Mouse (Mus musculus): ENCODE data around the gene Ociad1.
A peak's percentile ranks its signal among the peaks of the same experiment; 100 is the strongest.

Ociad1 gene

DNA sequence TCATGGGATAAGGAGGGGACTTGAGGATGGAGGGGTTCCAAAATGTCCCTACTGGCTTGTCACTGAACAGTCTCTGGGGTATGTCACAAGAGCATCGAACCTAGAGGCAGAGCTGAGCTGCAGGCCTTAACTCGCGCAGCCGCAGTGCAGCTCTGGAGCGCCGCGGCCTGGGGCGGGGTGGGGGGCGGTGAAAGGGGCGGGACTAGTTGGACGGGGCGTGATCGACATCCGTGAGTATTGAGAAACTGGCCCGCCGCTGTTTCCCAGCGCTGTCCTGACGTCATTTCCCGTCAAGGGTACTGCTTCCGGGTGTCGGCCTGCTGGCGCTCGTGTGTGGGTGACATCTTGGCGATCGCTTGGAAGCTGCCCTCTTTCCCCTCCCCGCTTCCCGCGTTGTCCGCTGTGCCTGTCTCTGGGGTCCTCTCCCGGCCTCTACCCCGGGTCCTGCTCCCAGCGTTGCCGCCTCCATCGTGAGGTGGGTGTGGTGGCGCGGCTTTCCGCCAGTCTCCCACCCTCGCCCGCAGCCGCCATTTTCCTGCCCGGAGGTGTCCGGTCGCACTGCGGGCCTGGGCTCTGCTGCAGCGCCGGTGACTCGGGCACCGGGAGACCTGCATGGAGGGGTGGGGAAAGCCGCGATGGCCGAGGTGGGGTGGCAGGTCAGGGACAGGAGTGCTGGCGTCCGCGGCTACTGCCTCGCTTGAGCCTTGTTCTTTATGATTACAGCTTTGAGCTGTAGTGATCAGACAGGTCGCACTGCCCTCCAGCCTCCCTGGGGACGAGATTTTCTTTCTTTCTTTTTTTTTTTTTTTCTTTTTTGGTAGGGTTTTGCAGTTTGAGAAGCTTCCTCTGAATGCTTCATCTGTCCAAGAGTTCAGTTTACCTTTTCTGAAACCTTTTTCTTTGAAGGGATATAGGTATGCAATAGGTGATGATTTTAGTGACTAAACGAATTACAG is at the start of gene Ociad1:
Gene Ociad1, plus strand, starts transcription at position 283 of the 956 bp plus-strand sequence.
- DNase-seq = peak; percentile 97

DNA sequence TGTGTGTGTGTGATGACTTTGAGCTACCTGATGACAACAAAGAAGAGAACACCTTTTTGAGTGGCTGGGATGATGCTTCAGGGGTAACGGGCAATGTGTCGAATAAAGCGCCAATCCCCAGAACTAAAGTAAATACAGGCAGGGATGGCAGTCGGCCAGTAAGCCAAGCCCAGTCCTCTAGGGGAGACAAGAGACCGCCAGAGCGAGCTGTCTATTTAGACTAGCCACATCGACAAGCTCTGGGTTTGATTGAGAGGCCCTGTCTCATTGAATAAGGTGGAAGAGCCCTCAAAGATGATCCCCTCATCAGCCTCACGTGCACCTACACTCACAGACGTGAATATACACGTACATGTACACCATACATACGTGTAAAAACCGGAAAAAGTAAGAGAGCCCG is 48.2 kb upstream of the Ociad1 start:
- peak; percentile 79 for DNase-seq

DNA sequence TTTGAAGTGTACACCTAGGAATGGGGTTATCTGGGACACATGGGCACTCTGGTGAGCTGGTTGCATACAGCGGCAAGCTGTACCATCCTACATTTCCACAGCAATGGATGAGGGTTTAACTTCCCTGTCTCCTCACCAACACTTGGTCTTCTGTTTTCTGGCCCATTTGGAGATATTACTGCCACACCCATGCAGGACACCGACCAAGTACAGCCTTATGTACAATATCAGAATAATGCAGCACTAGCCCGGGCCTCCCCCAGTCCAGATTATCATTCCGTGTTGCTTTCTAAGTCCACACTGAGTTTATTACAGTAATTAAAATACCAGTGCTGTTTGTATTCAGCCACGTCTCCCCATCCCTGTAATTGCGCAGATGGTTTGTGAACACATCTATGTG is 46.2 kb upstream of the Ociad1 start:
- no peak for DNase-seq

DNA sequence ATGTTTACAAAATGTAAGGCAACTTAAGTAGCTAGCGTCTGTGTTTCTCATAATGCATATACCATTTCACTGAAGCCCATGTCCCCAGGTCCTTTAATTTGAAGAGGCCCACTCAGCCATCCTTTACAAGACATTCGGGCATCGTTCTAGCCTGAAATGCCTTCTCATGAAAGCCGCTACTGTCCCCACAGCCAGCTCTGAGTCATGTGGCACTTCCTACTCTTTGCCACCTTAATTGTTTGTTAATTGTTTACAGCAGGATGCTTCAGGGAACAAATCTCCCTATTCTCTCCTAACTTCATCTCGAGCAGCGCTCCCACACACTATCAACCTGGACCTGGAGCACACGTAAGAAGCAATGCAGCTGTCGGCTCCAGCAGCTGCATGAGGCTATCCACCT is 44.4 kb upstream of the Ociad1 start:
- no peak for DNase-seq

DNA sequence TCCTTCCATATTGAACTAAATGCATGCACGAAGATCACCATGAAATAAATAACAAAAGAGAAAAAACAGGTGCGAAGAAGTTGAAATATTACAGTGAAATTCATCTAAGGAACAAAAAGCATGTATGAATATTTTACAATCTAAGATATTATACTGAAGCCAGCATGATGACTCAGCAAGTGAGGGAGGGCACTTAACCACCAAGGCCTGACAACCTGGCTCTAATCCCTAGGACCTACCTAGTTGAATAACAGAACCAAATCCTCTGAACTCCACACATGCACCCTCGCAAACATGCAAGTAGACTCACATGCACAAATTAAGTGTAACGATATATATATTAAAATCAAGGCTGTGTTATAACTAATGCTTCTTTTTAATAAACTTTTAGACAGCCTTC is 43.2 kb upstream of the Ociad1 start:
- DNase-seq = no peak

DNA sequence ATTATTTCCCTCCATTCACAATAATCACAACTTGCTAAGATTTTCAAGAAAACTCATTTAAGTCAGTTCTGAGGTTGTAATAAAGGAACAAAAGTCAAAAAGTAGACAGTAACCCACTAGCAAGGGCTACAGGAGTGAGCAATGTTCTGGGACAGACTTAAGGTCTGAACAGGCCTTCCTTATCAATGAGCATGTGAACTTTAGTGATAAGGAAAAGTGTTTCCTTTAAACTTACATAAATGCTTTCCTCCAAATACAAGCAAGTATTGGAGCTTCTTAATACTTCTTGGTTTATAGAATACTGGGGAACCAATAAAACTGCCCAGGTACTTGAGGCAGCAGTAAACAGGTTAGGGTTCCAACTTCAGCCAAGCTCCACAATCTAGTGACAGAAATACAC is 39.8 kb upstream of the Ociad1 start:
- DNase-seq = no peak

DNA sequence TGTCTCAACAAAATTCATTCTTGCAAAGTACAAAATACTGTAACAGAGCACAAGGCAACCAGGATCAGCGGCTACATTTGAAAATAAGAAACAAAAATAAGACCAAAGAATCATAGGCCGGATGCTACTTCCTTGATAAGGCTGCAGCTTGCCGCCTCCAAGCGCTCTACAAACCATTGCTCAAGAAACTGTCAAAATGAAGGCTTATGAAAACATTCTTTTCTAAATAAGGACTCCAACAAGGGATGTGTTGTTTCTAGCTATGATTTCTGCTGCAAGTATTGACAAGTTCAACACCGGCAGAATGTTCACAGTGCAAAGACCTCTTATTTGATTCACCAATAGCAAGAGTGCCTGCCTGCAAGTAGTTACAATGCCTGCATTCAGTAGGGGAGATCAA is 37.9 kb upstream of the Ociad1 start:
- no peak for DNase-seq

DNA sequence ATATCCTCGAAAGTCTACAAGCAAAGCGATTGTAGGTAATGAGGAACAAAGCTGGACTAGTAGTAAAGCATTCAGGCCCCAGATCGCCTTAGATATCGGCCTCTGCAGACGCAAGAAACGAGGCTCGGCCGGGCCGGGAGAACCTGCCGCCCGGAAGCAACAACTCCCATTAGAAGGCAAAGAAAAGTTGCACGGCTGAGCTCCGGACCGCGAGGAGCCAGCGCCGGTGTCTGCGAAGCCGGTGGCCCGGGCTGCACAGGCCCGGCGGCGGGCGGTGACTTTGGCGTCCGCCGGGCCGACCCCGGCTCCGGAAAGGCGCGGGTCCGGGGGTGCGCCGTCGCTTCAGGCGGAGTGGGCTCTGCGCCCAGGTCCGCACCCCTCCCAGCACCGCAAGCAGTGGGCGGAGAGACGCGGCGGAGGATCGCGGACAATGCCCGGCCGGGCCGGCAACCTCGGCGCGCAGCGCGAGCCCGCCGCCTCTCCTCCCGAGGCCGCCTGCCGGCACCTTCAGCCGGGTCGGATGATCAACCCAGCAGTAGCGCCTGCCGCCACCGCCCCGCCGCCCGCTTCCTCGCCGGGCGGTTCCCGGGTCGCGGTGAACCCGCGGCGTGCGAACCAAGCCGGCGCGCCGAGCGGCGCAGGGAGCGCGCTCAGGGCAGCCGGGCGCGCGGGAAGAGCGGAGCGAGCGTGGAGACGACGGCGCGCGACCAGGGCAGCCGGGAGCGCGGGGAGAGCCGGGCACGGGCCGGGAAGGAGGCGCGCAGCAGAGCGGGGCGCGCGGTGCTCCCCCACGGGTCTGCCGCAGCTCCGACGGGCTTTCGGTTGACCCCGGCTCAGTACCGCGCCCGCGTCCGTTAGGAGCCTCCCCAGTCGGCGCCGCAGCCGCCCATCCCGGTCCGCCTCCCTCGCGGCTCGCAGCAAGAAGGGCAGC is 37.0 kb upstream of the Ociad1 start:
- DNase-seq = peak; percentile 69

DNA sequence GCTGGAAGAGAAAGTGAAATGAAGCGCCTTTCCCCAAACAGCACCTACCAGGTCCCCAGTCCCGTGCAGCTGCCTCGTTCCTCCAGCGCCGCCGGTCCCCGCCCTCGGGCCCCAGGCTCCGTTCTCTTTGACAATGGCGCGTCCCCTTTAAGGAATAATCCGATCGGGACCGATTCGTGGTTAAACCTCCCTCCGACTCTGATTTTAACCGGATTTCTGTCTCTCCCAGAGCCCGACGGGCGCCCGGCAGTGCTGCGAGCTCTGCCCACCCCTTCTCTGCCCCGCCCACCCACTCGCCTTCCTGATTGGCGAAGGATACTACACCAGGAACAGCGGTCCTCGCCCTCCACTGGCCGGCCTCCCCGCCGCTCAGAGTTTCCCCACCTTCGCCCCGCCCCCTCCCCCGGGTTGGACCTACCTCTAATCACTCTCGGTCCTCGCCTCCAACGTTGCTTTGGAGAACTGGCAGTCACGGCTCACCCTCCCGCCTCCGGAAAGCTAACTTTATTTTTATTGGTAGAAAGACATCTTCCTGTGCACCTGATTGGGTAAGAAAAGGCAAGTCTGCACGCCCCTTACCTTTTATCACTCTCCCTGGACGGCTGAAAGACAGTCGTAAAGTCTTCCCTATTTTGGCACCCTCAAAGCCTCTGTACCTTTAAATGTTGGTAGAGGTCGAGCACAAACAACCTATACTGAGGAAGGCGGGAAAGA is 36.1 kb upstream of the Ociad1 start, which contains the start of gene Fryl:
Gene Fryl, minus strand, starts transcription at position 268 of the 714 bp plus-strand sequence.
- DNase-seq = peak; percentile 97

DNA sequence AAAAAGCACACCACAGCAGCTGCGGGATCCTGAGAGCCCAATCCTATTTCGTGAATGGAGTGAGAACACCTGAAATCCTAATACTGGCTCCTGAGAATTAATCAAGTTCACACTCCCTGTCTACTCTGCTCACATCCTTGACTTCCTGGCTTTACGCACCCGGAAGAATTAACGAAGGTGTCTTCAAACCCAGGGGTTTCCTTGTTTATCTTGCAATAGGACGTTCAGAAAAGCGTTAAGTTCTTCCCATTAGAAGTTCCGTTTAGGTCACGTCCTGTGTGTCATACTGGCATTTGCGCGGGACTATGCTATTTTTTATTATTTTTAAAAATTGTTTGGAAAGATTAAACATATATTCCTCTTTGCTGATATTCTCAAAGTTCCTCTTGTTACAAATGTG is 35.5 kb upstream of the Ociad1 start:
- DNase-seq = no peak

DNA sequence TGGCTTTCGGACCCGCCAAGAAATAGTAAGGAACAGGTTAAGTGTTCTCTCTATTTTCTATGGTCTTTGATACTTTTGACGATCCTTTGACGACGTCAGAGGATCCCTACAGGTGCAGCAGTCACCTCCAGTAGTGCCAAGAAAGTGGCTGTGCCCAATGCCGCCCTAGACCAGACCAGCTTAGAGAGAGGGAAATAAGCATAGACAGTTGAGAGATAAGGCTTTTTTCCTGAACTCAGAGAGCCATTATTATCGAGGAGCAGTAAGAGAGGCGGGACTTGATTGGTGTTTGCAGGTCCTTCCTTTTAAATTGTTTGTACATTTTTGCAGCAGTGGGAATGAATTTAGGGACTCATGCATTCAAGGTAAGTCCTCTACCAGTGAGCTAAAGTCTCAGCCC is 34.9 kb upstream of the Ociad1 start:
- no peak for DNase-seq

DNA sequence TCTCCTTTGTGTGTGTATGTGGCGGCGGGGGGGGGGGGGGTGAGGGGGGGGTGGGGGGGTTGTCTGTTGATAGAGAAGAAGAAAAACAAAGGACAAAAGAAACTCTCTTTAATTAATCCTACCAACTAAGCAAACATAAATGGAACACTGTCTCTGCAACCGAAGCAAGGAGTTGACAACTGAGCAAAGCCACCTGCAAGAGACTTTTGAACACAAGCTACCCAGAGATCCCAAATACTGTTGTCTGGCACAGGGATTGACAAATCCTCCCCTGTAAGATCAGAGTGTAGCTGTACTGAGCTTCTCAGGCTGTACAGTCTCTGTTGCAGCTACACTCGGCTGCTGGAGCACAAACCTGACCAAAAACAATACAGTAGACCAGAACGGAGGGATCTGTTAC is 28.5 kb upstream of the Ociad1 start:
- no peak for DNase-seq

DNA sequence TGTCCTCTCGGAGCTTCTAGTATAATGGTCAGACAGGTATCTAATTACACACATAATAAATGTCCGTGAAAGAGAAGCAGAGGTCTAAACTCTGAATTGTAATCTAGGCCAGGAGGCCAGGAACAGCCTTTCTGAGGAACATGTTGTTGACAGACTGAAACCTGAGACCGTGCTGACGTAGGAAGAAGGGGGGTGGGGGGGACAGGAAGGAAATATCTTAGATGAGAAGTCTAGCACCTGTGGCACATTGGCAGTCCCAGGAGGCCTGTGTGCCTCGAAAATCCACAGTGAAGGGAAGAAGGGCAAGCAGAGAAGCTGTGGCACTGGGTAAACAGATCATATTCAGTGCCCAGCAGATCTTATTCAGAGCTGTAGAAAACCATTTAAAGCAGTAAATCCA is 27.1 kb upstream of the Ociad1 start:
- no peak for DNase-seq

DNA sequence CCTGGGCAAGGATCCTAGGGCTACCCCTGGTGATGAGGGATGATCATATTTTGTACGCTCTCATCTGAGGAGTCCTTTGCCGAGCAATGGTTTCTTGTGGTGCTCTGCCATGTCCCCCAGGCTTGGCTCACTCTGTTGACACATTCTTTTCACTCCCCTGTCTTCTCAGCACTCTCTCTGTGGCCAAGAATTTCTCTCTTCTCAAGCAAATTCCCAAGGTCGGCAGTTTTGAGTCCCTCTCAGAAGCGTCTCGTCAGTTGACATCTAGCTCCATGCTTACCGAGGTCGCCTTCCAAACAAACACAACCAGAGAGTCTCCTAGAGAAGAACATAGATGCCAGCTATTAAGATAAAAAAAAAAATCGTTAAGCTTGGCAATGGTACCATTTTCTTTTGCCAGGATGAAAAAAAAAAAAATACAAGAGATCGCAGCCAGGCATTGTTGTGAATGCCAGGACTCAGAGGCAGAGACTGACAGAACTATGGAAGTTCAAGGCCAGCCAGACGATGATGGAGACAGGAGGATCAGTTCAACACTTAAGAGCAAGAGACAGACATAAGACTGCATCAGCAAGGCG is 23.9 kb upstream of the Ociad1 start:
- DNase-seq = peak; percentile 61

DNA sequence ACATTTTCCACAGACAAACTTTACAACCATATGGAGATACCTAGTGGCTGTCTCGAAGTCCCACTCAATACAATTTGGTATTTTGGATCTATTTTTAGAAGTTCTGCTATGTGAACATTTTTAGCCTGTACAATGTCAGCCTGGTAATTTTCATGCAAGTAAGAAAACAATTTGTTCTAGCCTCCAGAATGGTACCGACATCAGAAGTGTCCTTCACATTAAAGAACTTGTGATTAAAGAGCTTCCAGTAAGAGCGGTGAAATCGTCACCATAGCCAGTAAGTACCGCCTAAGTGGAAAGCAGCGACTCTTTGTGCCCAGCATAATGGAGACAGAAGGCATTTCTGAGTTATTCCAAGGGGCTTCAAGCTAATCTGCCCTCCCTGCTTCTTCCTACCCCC is 22.0 kb upstream of the Ociad1 start:
- DNase-seq = no peak

DNA sequence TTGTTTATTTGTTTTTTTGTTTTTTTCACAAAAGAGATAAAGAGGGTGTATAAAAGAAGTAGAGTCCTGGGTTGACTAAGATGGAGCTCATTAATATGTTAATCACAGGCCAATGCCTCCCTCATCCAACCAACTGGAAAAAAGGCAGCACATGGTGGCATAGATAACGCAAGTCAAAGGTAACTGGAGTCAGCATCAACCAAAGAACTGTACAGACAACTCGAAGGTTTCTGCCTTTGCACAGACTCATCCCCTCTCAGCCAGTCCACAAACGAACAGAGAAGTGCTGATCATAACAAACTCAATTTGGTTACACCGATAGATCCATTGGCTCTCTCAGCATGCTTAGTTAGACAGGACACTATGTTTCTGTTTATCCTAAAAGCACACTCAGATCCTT is 19.4 kb upstream of the Ociad1 start:
- no peak for DNase-seq

DNA sequence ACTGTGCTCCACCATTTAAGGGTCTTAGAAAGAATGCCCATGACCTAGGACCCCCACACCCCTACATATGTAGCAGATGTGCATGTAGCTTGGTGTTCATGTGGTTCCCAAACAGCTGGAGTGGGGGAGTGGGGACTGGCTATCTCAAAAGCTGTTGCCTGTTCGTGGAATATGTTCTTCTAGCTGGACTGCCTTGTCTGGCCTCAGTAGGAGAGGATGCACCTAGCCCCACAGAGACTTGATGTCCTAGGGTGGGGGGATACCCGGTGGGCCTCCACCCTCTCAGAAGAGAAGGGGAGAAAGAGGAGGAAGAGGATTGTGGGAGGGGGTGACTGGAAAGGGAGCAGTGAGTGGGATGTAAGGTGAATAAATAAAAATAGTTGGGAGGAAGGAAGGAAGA is 17.6 kb upstream of the Ociad1 start:
- no peak for DNase-seq

DNA sequence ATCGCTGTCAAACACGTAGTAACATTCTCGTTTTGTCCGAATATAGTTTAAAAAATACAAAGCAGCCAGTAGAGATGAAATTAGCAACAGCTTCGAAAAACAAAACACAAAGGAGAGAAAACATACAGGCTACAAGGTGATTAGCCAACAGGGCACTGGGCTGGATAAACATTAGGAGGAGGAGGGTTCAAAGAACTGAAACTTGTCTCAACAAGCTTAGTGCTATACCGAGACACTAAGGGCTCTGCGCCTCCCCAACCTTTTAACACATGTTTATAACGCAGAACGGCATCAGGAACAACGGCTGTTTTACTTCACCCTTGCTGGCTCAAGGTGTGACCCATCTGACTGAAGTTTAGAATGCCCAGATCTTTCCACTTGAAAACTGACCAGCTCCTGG is 13.4 kb upstream of the Ociad1 start:
- DNase-seq = no peak

DNA sequence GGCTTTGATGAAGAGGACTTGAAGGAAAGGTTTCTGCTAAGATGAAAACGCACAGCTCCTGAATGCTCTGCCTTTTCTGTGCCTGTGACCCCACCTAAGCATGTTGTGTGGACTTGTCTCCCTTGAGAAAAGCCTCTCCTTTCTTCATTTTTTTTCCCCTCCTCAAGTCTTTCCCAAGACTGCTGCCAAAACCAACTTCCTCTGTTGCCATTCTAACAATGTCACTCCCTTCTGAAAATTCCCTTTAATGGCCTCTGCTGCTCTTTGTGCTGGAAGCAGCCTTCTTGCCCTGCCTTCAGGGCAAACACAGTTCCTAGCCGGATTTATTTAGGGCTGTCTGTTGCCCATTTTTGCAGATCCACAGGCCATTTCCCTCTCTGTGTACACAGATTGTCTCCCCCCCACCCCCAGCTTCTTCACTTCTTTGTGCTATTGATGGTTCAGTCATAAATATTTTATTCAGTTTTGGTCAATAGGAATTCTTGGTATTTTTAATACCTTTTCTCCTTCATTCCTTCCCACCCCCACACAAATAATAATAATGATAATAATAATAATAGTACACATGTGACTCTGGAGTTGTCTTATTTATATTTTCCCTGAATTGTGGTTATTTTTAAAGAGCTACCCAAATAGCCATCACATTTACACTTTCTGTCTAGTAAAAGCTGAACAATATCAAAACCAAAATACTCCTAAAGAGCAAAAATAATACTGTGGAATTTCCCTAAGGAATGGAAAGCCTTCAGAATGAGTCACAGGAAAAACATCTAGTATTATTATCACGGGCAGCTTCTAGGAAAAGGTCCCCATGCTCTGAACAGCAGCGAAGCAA is 12.6 kb upstream of the Ociad1 start:
- DNase-seq = no peak

DNA sequence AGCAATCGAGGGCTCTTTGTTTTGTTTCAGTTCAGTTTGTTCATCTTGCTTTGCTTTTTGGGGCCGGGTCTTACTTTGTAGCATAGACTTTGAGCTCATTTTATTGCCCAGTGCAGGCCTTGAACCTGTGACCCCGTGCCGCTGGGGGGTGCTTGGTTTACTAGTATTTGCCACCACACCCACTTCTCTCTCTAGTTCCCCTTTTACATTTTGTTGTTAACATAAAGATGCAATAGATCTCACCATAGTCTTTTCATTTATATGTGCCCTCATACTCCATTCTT is 12.1 kb upstream of the Ociad1 start:
- no peak for DNase-seq

DNA sequence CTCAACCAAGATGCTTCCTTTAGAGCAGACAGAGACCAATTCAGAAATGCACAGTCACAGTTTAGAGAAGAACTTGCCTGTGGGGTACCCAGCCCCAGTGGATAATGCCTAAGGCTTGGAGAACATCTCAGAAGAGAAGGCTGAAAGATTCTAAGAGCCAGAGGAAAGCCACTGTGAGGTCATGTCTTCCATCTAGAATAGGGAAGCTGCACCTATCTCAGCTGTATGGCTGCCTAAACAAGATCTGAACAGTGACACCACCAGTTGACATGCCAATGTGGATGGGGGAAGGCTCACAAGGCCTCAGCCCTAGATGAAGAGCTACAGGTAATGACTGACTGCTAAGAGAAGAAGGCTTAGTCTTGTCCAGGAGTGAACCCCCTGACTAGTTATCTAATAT is 8.5 kb upstream of the Ociad1 start:
- no peak for DNase-seq

DNA sequence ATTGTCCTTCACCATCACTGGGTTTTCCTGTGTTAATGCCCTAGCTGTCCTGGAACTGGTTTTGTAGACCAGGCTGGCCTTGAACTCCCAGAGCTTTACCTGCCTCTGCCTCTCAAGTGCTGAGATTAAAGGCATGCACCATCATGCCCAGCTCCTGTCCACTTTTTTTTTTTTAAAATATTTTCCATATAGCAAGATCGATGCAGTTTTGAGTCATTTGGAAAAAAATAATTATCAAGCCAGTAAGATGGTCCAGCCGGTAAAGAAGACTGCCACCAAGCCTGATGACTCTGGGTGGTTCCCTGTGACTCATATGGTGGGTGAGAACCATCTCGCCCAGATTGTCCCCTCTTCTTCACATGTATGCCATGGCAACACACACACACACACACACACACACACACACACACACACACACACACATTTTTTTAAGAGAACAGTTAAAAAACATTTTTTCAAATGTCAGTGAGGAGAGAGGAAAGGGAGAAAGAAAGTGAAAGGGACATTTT is 7.1 kb upstream of the Ociad1 start:
- DNase-seq = no peak

All from lung, postnatal 10 days (tissue).